Mouse (Mus musculus) embryonic fibroblast, embryonic 13.5 days (primary cell): Measurements from ENCODE around the gene Hoxc8.

Experiments
- CTCF ChIP-seq: IDR thresholded peaks from 2 replicates; pipeline ENCODE4 v1.5.1; 2011; ENCODE audit warnings: mild to moderate bottlenecking, control low read depth, low read length, moderate library complexity, borderline replicate concordance; ENCODE audit not compliant: insufficient read depth
- POLR2A ChIP-seq: IDR thresholded peaks from 2 replicates; pipeline ENCODE4 v1.6.1; 2011; ENCODE audit warnings: low read depth, mild to moderate bottlenecking, control low read depth, low read length, moderate library complexity

DNA sequence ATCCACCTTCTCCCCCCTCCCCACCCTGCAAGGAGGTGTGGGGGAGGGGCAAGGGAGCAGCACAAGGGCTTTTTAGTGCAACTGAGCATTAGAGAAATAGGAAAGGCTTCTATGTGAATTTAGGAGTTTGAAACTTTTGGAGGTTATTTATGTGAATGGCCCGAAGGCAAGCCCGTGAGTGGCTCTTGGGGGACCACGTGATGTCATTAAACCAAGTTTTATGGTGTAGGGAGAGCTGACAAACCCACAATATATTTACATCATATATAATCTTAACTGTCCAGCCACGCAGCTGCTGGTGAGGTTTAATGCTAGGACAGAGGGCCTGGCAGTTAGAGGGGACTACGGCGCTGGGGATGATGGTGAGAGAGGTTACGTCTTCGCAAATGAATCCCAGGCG lies 28.2 kb downstream of the Hoxc8 start, which contains the start of gene Hoxc4:
- no peak for TF ChIP-seq CTCF
- peak; percentile 44; the same call in 1 of the 2 replicates for TF ChIP-seq POLR2A
